7 mouse cellular contexts compared by ENCODE assay signal in genomic region chr14:44987674-44988355, GRCm38 (mm10). TPM values are rescaled to one million over a fixed set of nuclear protein-coding genes. Genes with fewer than 3 reads are reported as not detected.
DNase-seq lines count a peak whose midpoint lies in the region; ATAC-seq and TF ChIP-seq lines count a peak whose summit lies in the region.
"Not testable (repeated sequence)": the region's sequence is repeated elsewhere in the genome, so short reads cannot be mapped to it uniquely, and the experiment has no call there.

TSS of gene Ptger2 (plus strand) at chr14:44988195.

- not testable (repeated sequence) for H3K9me3 ChIP-seq in forebrain, embryonic 12.5 days; heart, embryonic 15.5 days (replicated peaks); intestine, embryonic 16.5 days (ENCODE audit: control insufficient read depth, low read length); neural tube, embryonic 12.5 days

- not testable (repeated sequence) for ATAC-seq in forebrain, embryonic 12.5 days (ENCODE audit: low FRiP score); heart, embryonic 15.5 days (replicated peaks; ENCODE audit: insufficient number of reproducible peaks, insufficient read depth, low FRiP score, low read depth); intestine, embryonic 16.5 days
- peak; percentile 15; the same call in 1 of the 2 replicates for ATAC-seq in neural tube, embryonic 12.5 days (ENCODE audit: low FRiP score, low read depth)

- not testable (repeated sequence) for DNase-seq in liver, adult 2 months (ENCODE audit: extremely low read depth, low read depth, low spot score)

- H3K27ac ChIP-seq in brown adipose tissue, adult 24 weeks (replicated peaks; ENCODE audit: low read depth, low read length) = peak within 1 kb of the TSS; percentile 44
- H3K27ac ChIP-seq in forebrain, embryonic 12.5 days; heart, embryonic 15.5 days; intestine, embryonic 16.5 days (ENCODE audit: low read length); neural tube, embryonic 12.5 days: not testable (repeated sequence)
- H3K27ac ChIP-seq in liver, adult 2 months (replicated peaks; ENCODE audit: insufficient read depth, low read depth, low read length) = peak within 1 kb of the TSS; percentile 67
- H3K27ac ChIP-seq in macrophage = peak within 1 kb of the TSS; percentile 83

- TF ChIP-seq CTCF in liver, adult 2 months (IDR thresholded peaks at IDR 0.05; ENCODE audit: low read depth, low read length) = not testable (repeated sequence)

- H3K4me3 ChIP-seq in brown adipose tissue, adult 24 weeks (ENCODE audit: insufficient read depth, low read depth, low read length) = peak within 1 kb of the TSS; percentile 59
- peak within 1 kb of the TSS; percentile 47 for H3K4me3 ChIP-seq in forebrain, embryonic 12.5 days (replicated peaks)
- peak within 1 kb of the TSS; percentile 50 for H3K4me3 ChIP-seq in heart, embryonic 15.5 days
- peak within 1 kb of the TSS; percentile 58 for H3K4me3 ChIP-seq in intestine, embryonic 16.5 days (ENCODE audit: low read length)
- peak within 1 kb of the TSS; percentile 76 for H3K4me3 ChIP-seq in liver, adult 2 months (ENCODE audit: insufficient read depth, low read depth, low read length)
- peak within 1 kb of the TSS; percentile 73 for H3K4me3 ChIP-seq in macrophage (ENCODE audit: inconsistent target)
- peak within 1 kb of the TSS; percentile 45 for H3K4me3 ChIP-seq in neural tube, embryonic 12.5 days

- TF ChIP-seq POLR2A in liver, adult 2 months (IDR thresholded peaks at IDR 0.05; ENCODE audit: extremely low read depth, insufficient read depth, low read length) = not testable (repeated sequence)

- H3K9ac ChIP-seq in forebrain, embryonic 12.5 days = peak within 1 kb of the TSS; percentile 38
- peak within 1 kb of the TSS; percentile 21; the same call in 1 of the 2 replicates for H3K9ac ChIP-seq in heart, embryonic 15.5 days
- peak within 1 kb of the TSS; percentile 53 for H3K9ac ChIP-seq in intestine, embryonic 16.5 days (ENCODE audit: low read depth, low read length)
- peak within 1 kb of the TSS; percentile 78 for H3K9ac ChIP-seq in liver, adult 2 months (ENCODE audit: low read depth, low read length)
- H3K9ac ChIP-seq in neural tube, embryonic 12.5 days = peak within 1 kb of the TSS; percentile 36; the same call in 1 of the 2 replicates

- not testable (repeated sequence) for H3K4me1 ChIP-seq in brown adipose tissue, adult 24 weeks (ENCODE audit: control insufficient read depth, insufficient read depth, insufficient read length, low read length); intestine, embryonic 16.5 days (ENCODE audit: control insufficient read depth, insufficient read depth, low read length); liver, adult 2 months (ENCODE audit: control insufficient read depth, insufficient read depth, low read length); neural tube, embryonic 12.5 days
- peaks cover 15% of the 10 kb centered on the region for H3K4me1 ChIP-seq in forebrain, embryonic 12.5 days
- H3K4me1 ChIP-seq in heart, embryonic 15.5 days (replicated peaks) = peaks cover 15% of the 10 kb centered on the region

- H3K27me3 ChIP-seq in forebrain, embryonic 12.5 days = peaks cover 37% of the 10 kb centered on the region
- peaks cover 26% of the 10 kb centered on the region for H3K27me3 ChIP-seq in heart, embryonic 15.5 days
- H3K27me3 ChIP-seq in intestine, embryonic 16.5 days (replicated peaks; ENCODE audit: control insufficient read depth, insufficient read depth, low read length); liver, adult 2 months (ENCODE audit: control insufficient read depth, insufficient read depth, low read length): not testable (repeated sequence)
- H3K27me3 ChIP-seq in neural tube, embryonic 12.5 days (replicated peaks) = peaks cover 15% of the 10 kb centered on the region

- 31% methylated on average over 6 of the region's 6 CpGs for WGBS in forebrain, embryonic 12.5 days
- WGBS in heart, embryonic 15.5 days = 71% methylated on average over 6 of the region's 6 CpGs
- 43% methylated on average over 6 of the region's 6 CpGs for WGBS in intestine, embryonic 16.5 days
- 72% methylated on average over 6 of the region's 6 CpGs for WGBS in liver, adult 2 months
- WGBS in macrophage (ENCODE audit: missing documents) = 43% methylated on average over 5 of the region's 6 CpGs
- WGBS in neural tube, embryonic 12.5 days = 34% methylated on average over 6 of the region's 6 CpGs

- not testable (repeated sequence) for H3K36me3 ChIP-seq in forebrain, embryonic 12.5 days (replicated peaks); heart, embryonic 15.5 days; intestine, embryonic 16.5 days (ENCODE audit: control insufficient read depth, insufficient read depth, low read length); liver, adult 2 months (ENCODE audit: control insufficient read depth, insufficient read depth, low read length); macrophage (ENCODE audit: inconsistent target); neural tube, embryonic 12.5 days

- peak within 1 kb of the TSS; percentile 87 for H3K4me2 ChIP-seq in forebrain, embryonic 12.5 days
- H3K4me2 ChIP-seq in heart, embryonic 15.5 days = peak within 1 kb of the TSS; percentile 86
- H3K4me2 ChIP-seq in intestine, embryonic 16.5 days (ENCODE audit: low read depth, low read length) = peak within 1 kb of the TSS; percentile 93
- H3K4me2 ChIP-seq in neural tube, embryonic 12.5 days (replicated peaks) = peak within 1 kb of the TSS; percentile 90

- not testable (repeated sequence) for H3K79me2 ChIP-seq in liver, adult 2 months (ENCODE audit: control insufficient read depth, insufficient read depth, low read length)
- H3K79me2 ChIP-seq in macrophage (ENCODE audit: inconsistent target) = peaks cover 20% of the 10 kb centered on the region; the same call in 1 of the 2 replicates

RNA-seq across cellular contexts. Expression of gene Ptger2, which starts in this region (rescaled TPM):
- 0.63 TPM in 1 of 2 replicates, not detected in the other for polyA plus RNA-seq in brown adipose tissue, adult 24 weeks (2012; ENCODE audit: insufficient read depth, insufficient read length, missing spikeins)
- polyA plus RNA-seq in forebrain, embryonic 12.5 days (2016; fragmentation: Nextera tagmentation; extraction: Ambion mirVana) = 0.13 and 0.17 TPM in 2 replicates
- polyA plus RNA-seq in heart, embryonic 15.5 days (2015; fragmentation: Nextera tagmentation; extraction: Ambion mirVana) = 0.18 and 0.44 TPM in 2 replicates
- polyA plus RNA-seq in intestine, embryonic 16.5 days (2015; fragmentation: Nextera tagmentation; extraction: Ambion mirVana) = 1.3 and 1.5 TPM in 2 replicates
- 1.0 and 1.2 TPM in 2 replicates for total RNA-seq in liver, adult 2 months (2014; rRNA removed)
- 0.93 and 1.1 TPM in 2 replicates for polyA plus RNA-seq in liver, adult 2 months (2012; rRNA removed)
- total RNA-seq in macrophage (2018; cell fraction: chromatin; rRNA removed) = 10 to 100 TPM in 15 of 26 experiments, 1 to 10 TPM in 11; 1.9 to 32.8 (median 11.7) TPM
- 1 to 10 TPM; 1.6 to 6.0 (median 3.3) TPM for total RNA-seq in macrophage (2018; cell fraction: cytosol; rRNA removed)
- total RNA-seq in macrophage (2018; cell fraction: nucleus; rRNA removed) = 10 to 100 TPM in 20 of 26 experiments, 1 to 10 TPM in 6; 3.7 to 62.5 (median 16.6) TPM
- 2.1 to 3.0 TPM (median 2.4 TPM) in 3 replicates for polyA plus RNA-seq in macrophage (2018)
- polyA plus RNA-seq in neural tube, embryonic 12.5 days (2016; fragmentation: Nextera tagmentation; extraction: Ambion mirVana) = 0.48 and 0.84 TPM in 2 replicates

Comparison
In these comparisons a context has a peak if more than half of its experiments do, and no peak if none do; other contexts are left out.
1. Peak in ATAC-seq, H3K4me3 ChIP-seq, H3K9ac ChIP-seq and H3K4me2 ChIP-seq in neural tube, embryonic 12.5 days; RNA of the gene not detected or under 1 TPM.
2. H3K9ac ChIP-seq: peak in every context shown above with its lines; median percentile 78 in liver, adult 2 months; 53 in intestine, embryonic 16.5 days; 38 in forebrain, embryonic 12.5 days; 36 in neural tube, embryonic 12.5 days; 21 in heart, embryonic 15.5 days.